ENCODE assay signal across 8 mouse cellular contexts in the genomic region with DNA sequence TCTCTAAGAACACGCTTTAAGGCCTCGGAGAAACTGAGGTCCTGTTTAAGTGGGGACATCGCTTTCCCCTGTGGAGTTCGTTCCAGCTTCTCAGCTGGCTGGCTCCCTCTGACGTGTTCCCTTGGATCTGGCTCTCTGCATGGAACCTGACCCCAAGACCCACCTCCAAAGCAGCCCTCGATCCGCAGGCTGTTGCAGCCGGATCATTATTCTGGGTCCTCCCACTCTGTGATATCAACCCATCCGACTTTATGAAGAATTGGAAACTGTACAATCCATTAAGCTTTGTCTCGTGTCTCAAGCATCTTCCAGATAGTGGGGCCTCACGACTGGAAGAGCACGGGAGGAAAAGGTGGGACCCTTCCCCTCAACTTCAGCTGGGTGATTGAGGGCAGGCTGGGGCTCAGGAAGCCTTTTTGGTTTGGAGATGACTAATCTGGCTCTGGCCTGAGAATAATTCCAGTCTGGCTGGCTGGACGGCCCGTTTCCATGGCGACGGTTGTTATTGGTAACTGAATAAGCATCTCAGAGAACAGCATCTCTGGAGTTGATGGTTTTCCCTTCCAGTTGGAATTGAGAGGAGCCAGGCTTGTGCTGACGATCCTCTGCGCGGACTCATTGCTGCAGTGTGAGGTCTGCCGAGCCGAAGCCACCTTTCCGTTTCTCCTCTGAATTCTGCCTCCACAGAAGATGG. TPM values are rescaled to one million over a fixed set of nuclear protein-coding genes. Genes with fewer than 3 reads are reported as not detected.
A peak's percentile ranks its signal among the peaks of the same experiment; 100 is the strongest.
DNase-seq lines count a peak whose midpoint lies in the region; ATAC-seq lines count a peak whose summit lies in the region.

No protein-coding gene starts in this region.

- H3K36me3 ChIP-seq in hindbrain, embryonic 11.5 days (ENCODE audit: control insufficient read depth, insufficient read depth, low read length): no peaks in the 10 kb centered on the region

- H3K9ac ChIP-seq in hindbrain, embryonic 11.5 days (ENCODE audit: low read depth, low read length): no peak overlapping the region

- H3K4me2 ChIP-seq in hindbrain, embryonic 11.5 days (replicated peaks; ENCODE audit: low read depth, low read length): no peak overlapping the region

- peaks cover 5% of the 10 kb centered on the region; the same call in 1 of the 2 replicates for H3K4me1 ChIP-seq in hindbrain, embryonic 11.5 days (replicated peaks; ENCODE audit: control insufficient read depth, insufficient read depth, low read length)

- DNase-seq in cerebellum, adult 8-10 months: peak; percentile 9
- peak; percentile 90 for DNase-seq in embryo, embryonic 10 days (ENCODE audit: low spot score)
- DNase-seq in hindbrain, embryonic 11.5 days (ENCODE audit: low spot score): peak; percentile 89
- DNase-seq in left cerebral cortex, postnatal 4 days: peak; percentile 88
- DNase-seq in right cerebral cortex, postnatal 25 days: peak; percentile 83
- DNase-seq in lung, adult 18-20 months: no peak

- WGBS in hindbrain, embryonic 11.5 days: 54% methylated on average over 22 of the region's 22 CpGs

- H3K27ac ChIP-seq in hindbrain, embryonic 11.5 days (ENCODE audit: low read depth, low read length): no peak overlapping the region

- intact Hi-C loops in left cerebral cortex, postnatal 4 days (cut with DNase I): no loop called here

- no peak overlapping the region for H3K4me3 ChIP-seq in hindbrain, embryonic 11.5 days (ENCODE audit: low read depth, low read length)

- no peaks in the 10 kb centered on the region for H3K9me3 ChIP-seq in hindbrain, embryonic 11.5 days (ENCODE audit: control insufficient read depth, low read length)

- ATAC-seq in cerebellum, adult (ENCODE audit: insufficient number of reproducible peaks, low FRiP score, low TSS enrichment): no peak
- peak; percentile 62 for ATAC-seq in hindbrain, embryonic 11.5 days (ENCODE audit: low FRiP score)
- no peak for ATAC-seq in megakaryocyte-erythroid progenitor cell, adult 5-6 weeks (replicated peaks; ENCODE audit: low FRiP score, low TSS enrichment, poor library complexity, severe bottlenecking)

- no peaks in the 10 kb centered on the region for H3K27me3 ChIP-seq in hindbrain, embryonic 11.5 days (ENCODE audit: control insufficient read depth, insufficient read depth, low read length)

RNA-seq across cellular contexts. Expression of a gene that starts 50.4 kb away (rescaled TPM):
- polyA plus RNA-seq in hindbrain, embryonic 11.5 days (2014; fragmentation: Nextera tagmentation; extraction: Ambion mirVana): 15.6 and 17.5 TPM in 2 replicates
- total RNA-seq in left cerebral cortex, postnatal 4 days (2021): 10 to 100 TPM; 18.3 to 23.0 TPM
- 0.87 TPM in 1 of 2 replicates, not detected in the other for total RNA-seq in megakaryocyte-erythroid progenitor cell, adult 5-6 weeks (2014; fragmentation: Nextera tagmentation)
- 4.1 TPM in 1 of 2 replicates, not detected in the other for total RNA-seq in megakaryocyte-erythroid progenitor cell, adult 5-6 weeks (2017)

Comparison
In these comparisons a context has a peak if more than half of its experiments do, and no peak if none do; other contexts are left out.
1. DNase-seq: peak in cerebellum, adult 8-10 months (single experiment), embryo, embryonic 10 days (single experiment), hindbrain, embryonic 11.5 days (single experiment), left cerebral cortex, postnatal 4 days (single experiment) and right cerebral cortex, postnatal 25 days (single experiment); none in lung, adult 18-20 months (0 of 2).